Mouse (Mus musculus) layer of hippocampus, adult 2 months (tissue): ENCODE measurements at regions not wholly inside any gene's neighbourhood (a gene's known extent, or its start where the extent isn't known, plus 50 kb on each side); places are given as distances from the start of the nearest gene placed in this dataset.

Experiments
- DNase-seq, 2 experiments: peaks; one replicate each; pipeline ENCODE4 v3.0.0; 2022; ENCODE audit warnings: low spot score in 2 of 2
- H3K27ac ChIP-seq: fragments of 200-600 bp; 2 replicates; pipeline ENCODE4 v1.8.1; 2022
- H3K4me3 ChIP-seq: fragments of 200-600 bp; 2 replicates; pipeline ENCODE4 v1.8.1; 2022; ENCODE audit warnings: mild to moderate bottlenecking
- CTCF ChIP-seq: fragments of 200-600 bp; conservative IDR thresholded peaks from 2 replicates; pipeline ENCODE4 v1.8.1; 2022; ENCODE audit warnings: antibody characterized with exemption, mild to moderate bottlenecking, moderate library complexity

DNA sequence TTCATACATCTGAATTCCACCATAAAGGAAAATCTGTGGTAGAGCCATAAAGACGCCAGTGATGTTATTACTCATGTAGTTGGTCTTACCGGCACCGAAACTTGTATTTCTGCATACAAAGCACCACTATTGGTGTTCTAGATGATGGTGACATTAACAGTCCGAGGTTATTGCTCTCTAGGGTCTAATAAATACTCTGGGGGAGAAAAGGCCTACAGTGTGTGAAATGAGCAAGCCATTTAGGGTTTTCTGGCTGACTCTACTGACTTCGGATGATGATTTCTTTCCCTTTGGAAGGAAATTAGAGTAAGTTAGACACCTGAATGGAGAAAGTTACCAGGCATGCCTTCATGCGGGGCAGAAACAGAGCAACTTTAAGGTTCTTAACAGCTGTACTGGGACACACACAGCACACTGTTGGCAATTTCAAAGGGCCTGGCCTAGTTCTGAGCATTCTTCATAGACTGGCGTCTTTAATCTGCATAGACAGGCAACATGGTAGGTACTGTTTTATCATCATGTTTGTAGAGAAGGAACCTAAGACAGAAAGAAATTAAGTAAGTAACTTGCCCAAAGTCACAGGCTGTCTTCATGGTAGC, 198.8 kb upstream of the Isl1 start:
- no peak for DNase-seq
- Histone ChIP-seq H3K27ac (no peak overlapping the region), H3K4me3 (no peak overlapping the region)
- TF ChIP-seq CTCF = no peak

DNA sequence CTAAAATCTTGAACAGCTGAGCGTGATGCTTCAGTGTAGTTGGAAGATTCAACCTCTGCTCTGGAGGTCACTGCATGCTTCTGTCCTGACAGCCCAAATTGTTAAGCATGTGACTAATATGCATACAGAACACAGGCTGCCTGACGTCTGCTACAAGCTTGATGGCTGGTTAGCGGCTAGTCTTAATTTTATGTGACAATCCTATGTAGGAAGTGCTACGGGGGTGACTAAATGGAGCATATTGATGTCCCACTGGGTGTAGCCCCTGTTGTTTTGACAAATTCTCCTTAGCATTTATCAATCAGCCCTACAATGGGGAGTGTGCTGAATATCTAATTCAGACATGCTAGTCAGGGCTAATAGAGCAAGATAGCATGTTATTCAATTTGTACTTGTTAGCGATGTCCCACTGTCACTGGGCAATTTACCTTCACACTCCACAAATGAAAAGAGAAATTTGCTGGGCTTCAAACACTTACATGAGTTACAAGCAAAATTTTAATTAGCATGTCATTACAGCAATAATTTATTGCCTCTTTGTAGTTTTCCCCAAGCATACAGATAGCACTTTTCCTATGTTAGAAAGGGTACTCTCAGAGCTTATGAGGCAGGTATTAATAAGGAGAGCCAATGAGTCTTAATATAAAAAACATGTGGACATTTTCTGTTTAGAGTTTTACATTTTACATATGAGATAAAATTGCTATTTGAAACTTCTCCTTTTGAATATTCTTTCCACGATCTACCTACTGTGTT, 188.3 kb upstream of the Isl1 start:
- TF ChIP-seq CTCF = no peak
- no peak overlapping the region for H3K27ac ChIP-seq

DNA sequence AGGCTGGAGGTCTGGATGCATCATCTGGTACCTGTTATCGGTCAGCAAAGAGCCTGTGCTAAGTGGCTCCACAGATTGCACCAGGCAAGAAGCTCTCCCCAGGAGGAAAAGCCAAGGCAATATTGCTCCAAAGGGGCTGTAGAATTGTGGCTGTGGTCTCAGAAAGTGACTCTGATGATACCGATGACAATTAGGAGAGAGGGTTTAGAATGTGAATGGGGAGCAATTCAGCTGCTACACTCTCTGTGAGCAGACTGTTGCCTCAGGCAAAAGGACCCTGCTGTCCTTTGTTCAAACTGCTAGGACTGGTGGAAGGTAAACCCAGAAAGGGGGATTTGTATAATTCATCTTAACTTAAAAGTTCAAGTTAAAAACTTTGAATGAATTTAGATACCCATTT, 186.2 kb upstream of the Isl1 start:
- H3K4me3 ChIP-seq = no peak overlapping the region
- no peak for TF ChIP-seq CTCF
- no peak for DNase-seq
- no peak overlapping the region for H3K27ac ChIP-seq

More for the DNA sequence above, 188.3 kb upstream of the Isl1 start:
- H3K4me3 ChIP-seq = no peak overlapping the region
- DNase-seq = no peak

DNA sequence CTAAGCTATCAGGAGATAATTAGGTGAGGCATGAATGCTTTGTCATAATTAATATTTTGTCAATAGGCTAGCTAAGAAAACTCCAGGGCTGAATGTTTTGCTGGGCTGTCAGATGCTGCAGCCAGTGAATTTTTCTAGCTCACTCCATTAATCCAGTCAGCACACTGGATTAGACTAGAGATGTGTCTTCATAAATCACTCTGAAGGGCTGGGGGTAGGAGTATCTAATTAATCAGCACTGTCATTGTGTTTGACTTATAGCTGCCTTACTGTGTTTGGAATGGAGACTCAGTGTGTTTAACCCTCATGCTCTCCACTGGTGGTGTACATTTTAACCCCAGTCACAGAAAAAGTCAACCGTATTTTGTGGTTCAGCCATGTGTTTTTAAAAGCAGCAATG, 179.9 kb upstream of the Isl1 start:
- no peak for DNase-seq
- Histone ChIP-seq H3K4me3 (no peak overlapping the region), H3K27ac (no peak overlapping the region)
- no peak for TF ChIP-seq CTCF

DNA sequence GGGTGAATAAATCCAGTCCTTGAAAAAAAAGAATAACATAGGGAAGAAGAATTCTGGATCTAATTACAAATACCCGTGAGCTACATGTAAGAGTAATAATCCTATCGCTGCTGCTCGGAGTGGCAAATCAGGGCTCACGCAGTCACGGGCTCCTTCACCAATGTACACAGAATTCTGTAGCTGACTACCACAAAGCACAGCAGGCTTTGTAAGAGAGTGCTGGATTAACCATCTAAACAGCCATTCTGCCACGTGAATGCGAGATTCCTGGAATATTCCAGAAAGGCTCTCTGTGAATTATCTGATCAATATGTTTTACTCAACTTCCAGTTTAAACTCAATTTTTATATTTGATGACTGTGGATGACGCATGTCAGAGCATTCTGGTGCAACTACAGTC, 165.1 kb upstream of the Isl1 start:
- DNase-seq = no peak
- TF ChIP-seq CTCF = no peak
- Histone ChIP-seq H3K27ac (no peak overlapping the region), H3K4me3 (no peak overlapping the region)

DNA sequence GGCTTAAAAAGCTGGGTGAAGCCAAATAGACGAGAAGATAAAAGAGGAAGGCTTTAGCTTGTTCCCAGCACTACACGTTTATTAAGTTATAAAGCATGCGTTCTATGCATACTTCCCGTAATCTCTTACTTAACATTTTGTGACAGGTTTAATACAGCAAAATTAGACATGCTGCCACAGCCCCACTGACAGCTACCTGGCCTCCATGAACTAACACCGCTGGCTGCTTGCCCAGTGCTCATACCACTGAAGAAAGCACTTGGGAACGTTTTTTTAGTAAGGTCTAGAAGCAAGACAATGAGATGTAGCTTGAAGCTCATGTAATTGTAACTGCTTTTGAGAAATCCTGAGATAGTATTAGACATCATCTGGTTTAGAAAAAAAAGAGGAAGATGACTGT, 152.3 kb upstream of the Isl1 start:
- no peak overlapping the region for H3K27ac ChIP-seq
- DNase-seq = no peak
- TF ChIP-seq CTCF = no peak
- no peak overlapping the region for H3K4me3 ChIP-seq

DNA sequence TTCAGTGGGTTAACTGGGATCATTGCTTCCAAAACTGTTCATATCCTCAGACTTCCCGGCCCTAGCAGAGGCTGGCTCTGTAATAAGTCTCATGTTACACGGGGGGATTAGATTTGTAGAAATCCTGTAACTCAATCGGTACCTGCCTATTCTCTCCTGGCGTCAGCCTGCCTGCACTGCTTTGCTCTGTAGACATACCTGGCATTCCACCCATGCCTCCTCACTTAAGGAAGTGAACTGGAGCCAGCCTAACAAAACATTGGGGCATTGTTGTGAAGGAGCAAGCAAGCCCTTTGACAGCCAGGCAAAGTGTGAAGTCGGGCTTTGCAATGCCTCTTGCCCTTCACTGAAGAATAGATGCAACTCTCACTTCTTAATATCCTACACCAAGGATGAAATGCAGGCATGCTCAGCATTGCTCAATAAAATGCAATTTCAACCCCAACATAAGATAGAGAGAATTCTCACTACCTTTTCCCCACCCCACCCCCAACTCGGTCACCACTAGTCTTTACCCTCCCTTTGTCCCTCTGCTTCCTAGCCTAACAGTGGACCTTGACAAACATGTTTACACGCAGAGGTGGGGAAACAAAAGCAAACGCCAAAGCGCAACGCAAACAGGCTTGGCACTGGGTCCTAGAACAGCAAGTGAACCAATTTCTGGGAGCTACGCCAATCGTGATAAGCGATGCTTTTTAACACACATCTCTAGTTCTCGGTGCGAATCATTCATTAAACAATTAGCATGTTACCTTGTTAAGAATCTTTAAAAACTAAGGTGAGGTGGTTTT, 133.9 kb upstream of the Isl1 start:
- no peak overlapping the region; the same call in 1 of the 2 replicates for H3K4me3 ChIP-seq
- H3K27ac ChIP-seq = no peak overlapping the region
- DNase-seq = peak; percentile 2 to 19
- no peak for TF ChIP-seq CTCF

DNA sequence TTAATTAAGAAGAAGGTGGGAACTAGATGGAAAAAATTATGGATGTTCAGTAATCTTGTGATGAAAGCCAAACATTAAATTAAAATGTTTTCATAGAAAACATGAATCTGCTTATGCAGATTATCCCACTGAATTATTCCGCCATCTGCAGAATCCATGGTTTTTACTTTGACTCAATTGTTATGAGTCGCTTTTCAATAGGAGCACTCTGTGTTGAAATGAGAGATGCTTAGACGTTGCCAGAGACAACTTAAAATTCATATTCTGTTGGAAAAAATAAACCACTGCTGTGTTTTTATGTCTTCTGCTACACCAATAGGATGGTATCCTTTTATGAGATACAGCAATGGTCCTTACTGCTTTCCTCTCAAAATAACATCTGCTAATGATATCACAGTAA, 108.3 kb upstream of the Isl1 start:
- DNase-seq = no peak
- Histone ChIP-seq H3K4me3 (no peak overlapping the region), H3K27ac (no peak overlapping the region)
- TF ChIP-seq CTCF = no peak

DNA sequence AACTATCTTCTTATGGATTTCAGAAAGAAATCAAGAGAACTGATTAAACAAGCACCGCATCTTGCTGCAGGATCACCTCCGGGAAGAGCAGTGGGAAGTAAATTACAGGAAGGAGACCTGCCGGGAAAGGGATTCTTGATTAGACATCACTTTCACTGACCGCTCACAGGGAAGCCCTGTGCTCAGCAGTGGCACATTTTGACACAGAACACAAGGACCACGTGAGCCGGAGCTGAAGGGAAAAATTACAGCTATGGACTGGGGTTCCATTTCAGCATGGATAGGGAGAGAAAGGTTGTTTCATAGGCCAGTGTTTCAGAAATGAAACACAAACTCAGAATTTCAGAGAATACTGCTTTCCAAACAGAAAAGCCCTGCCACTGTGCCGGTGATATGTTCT, 105.0 kb upstream of the Isl1 start:
- DNase-seq = no peak
- TF ChIP-seq CTCF = no peak
- Histone ChIP-seq H3K4me3 (no peak overlapping the region), H3K27ac (no peak overlapping the region)

DNA sequence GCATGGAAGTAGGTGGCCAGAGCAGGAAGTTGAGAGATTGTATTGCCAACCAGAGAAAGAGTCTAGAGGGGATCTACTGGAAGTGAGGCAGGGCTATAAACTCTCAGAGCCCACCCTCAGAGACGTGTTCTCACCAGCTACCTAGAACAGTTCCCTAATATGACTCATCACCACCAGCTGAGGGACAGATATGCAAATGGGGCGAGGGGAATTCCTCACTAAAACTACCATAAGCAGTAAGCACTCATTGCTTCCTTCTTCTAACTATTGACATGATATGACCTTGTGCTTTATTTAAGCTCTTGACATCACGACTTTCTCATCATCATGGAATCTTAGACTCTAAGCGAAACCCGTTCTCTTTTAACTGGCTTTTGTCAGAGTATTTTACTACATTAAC, 101.2 kb upstream of the Isl1 start:
- no peak for TF ChIP-seq CTCF
- H3K27ac ChIP-seq = no peak overlapping the region
- H3K4me3 ChIP-seq = no peak overlapping the region
- DNase-seq = no peak
